Mouse (Mus musculus): ENCODE results near the gene Mylip. TPM values are rescaled to one million over a fixed set of nuclear protein-coding genes. Genes with fewer than 3 reads are reported as not detected.
A peak's percentile ranks its signal among the peaks of the same experiment; 100 is the strongest.

Gene Mylip
- 10 to 100 TPM; 29.1 to 32.8 TPM for total RNA-seq (2021)

DNA sequence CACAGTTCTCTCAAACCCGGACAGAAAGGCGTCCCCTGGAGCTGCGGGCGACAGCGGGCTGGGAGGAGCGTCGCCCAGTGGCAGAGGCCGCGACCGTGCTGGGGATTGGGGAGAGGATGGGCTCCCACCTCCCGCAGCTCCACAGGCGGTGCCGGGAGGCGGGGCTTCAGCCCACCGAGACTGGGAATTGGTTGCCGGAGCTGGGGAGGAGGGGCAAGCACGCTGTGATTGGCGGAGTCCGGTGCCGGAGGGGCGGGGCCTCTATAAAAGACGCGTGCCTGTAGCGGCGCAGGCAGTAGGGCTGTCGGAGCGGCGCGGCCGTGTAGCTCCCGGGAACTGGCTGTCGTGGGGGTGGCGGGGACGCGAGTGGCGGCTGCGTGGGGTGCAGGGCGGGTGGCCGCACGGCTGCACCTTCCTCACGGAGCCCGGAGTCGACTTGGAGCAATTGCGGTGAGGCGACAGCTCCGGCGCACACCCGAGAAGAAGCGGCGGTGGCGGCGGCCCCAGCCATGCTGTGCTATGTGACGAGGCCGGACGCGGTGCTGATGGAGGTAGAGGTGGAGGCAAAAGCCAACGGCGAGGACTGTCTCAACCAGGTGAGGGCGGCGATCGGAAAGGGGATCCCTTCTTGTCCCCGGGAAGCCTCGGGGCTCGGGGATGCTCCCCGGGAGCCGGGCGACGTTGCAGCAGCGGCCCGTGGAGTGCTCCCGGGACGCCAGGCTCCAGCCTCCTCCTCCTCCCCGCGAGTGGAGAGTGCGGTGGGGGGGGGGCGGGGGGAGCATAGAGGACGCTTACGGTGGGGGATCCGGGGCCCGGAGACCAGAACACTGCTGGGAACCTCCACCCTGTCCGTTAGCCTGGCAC, at the start of gene Mylip:
Gene Mylip (plus strand): TSS at position 295 of the 864 bp plus-strand sequence.
- peak; percentile 97 to 100 for DNase-seq (ENCODE audit: extremely low spot score in 1 of 2, low spot score in 2 of 2)
- intact Hi-C loops (cut with DNase I) = loop anchor here (5.0 kb wide), 3 partner anchors 78 to 357 kb away; no protein-coding TSS in a partner anchor

DNA sequence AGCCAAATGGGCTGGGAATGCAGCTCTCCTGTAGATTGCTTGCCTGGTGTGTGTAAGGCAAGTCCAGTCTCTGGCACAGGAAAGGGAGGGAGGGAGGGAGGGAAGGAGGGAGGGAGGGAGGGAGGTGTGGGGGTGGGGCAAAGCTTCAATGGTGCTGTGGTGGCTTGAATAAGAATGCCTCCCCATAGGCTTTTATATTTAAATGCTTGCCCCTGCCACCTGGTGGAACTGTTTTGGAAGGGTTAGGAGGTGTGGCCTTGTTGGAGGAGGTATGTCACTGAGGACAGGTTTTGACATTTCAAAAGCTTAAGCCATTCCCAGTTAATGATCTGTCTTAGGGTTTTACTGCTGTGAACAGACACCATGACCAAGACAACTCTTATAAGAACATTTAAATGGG, 47.6 kb upstream of the Mylip start:
- no peak for DNase-seq (ENCODE audit: extremely low spot score in 1 of 2, low spot score in 2 of 2)
- intact Hi-C loops (cut with DNase I) = no loop called here

GRCm38 (mm10) chr13:45343541-45343940, 46.0 kb upstream of the Mylip start:
- no peak for DNase-seq (ENCODE audit: extremely low spot score in 1 of 2, low spot score in 2 of 2)
- intact Hi-C loops (cut with DNase I) = no loop called here

GRCm38 (mm10) chr13:45343966-45344365, 45.6 kb upstream of the Mylip start:
- intact Hi-C loops (cut with DNase I) = no loop called here
- no peak for DNase-seq (ENCODE audit: extremely low spot score in 1 of 2, low spot score in 2 of 2)

GRCm38 (mm10) chr13:45345471-45346159, 43.9 kb upstream of the Mylip start:
- no peak for DNase-seq (ENCODE audit: extremely low spot score in 1 of 2, low spot score in 2 of 2)

GRCm38 (mm10) chr13:45351483-45351882, 38.1 kb upstream of the Mylip start:
- intact Hi-C loops (cut with DNase I) = no loop called here

More at GRCm38 (mm10) chr13:45345471-45346159, 43.9 kb upstream of the Mylip start:
- intact Hi-C loops (cut with DNase I) = no loop called here

GRCm38 (mm10) chr13:45354824-45355223, 34.7 kb upstream of the Mylip start:
- DNase-seq (ENCODE audit: extremely low spot score in 1 of 2, low spot score in 2 of 2) = no peak
- intact Hi-C loops (cut with DNase I) = no loop called here

More at GRCm38 (mm10) chr13:45351483-45351882, 38.1 kb upstream of the Mylip start:
- no peak for DNase-seq (ENCODE audit: extremely low spot score in 1 of 2, low spot score in 2 of 2)

- DNase-seq (ENCODE audit: extremely low spot score in 1 of 2, low spot score in 2 of 2) = no peak
- intact Hi-C loops (cut with DNase I) = no loop called here
Measured at GRCm38 (mm10) chr13:45358208-45358607, 31.3 kb upstream of the Mylip start.

DNA sequence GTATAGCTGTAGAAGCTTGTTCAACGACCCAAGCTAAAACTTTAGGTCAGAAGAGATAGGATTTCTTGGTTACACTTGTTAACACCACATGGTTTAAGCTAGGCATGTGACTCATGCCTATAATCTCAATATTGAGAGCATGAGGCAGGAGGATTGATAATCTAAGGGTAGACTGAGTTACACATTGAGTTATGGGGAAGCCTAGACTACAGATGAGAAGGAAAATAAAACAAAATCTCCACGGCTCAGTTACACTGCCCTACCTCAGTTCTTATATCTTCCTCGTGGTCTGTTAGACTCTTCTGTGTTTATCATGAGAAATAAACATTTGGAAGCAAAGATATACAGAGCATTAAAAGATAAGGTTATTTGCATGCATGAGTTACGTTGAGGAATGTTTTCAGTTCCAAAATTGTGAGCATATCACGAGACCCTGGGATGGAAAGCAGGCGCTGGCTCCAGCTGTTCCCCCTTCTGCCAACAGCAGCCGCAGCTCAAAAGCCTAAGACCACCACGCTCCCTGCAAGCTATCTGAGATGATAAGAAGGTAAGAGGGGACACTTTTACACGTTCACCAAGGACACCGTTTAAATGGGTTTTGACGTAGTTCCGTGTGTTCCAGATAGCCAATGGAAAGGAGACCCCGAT, 30.7 kb upstream of the Mylip start:
- intact Hi-C loops (cut with DNase I) = no loop called here
- no peak for DNase-seq (ENCODE audit: extremely low spot score in 1 of 2, low spot score in 2 of 2)

DNA sequence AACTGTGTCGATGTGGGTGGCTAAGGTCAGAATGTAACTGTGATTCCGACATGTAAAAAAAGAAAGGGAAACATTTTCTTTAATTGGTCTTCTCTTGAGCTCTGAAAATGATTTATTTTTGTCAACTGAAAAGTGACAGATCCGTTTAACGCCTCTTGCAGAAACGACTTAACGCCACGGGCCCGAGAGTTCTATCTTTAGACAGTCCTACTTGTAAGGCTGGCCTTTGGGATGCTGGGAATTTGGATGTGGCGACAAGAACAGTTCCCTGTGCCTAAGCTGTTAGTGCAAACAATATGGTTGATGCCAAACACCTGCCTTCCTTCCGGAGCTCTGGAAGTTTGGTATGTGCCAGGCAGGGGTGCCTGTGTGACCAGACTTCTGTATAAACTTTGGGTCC, 23.8 kb upstream of the Mylip start:
- intact Hi-C loops (cut with DNase I) = no loop called here
- DNase-seq (ENCODE audit: extremely low spot score in 1 of 2, low spot score in 2 of 2) = no peak

GRCm38 (mm10) chr13:45371673-45372072, 17.9 kb upstream of the Mylip start:
- no peak for DNase-seq (ENCODE audit: extremely low spot score in 1 of 2, low spot score in 2 of 2)
- intact Hi-C loops (cut with DNase I) = no loop called here

DNA sequence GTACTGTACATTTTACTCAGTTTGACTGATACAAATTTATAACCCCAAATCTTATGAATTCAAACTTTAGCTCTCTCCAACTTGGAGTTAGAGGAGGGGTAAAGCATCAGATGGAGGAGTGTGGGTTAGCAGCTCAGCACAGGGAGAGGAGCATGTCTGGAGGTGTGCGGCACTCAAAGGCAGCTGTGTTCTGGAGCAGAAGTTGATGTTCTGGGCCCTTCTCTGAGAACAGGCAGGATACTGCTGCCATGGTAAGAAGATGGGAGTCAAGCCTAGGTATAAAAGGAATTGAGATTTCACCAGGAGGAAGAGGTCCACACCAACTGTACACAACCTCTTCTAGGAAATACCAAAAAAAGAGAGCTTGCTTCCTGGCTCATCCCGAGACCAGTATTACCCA, 17.1 kb upstream of the Mylip start:
- intact Hi-C loops (cut with DNase I) = no loop called here
- DNase-seq (ENCODE audit: extremely low spot score in 1 of 2, low spot score in 2 of 2) = no peak

GRCm38 (mm10) chr13:45374846-45375245, 14.7 kb upstream of the Mylip start:
- intact Hi-C loops (cut with DNase I) = no loop called here
- DNase-seq (ENCODE audit: extremely low spot score in 1 of 2, low spot score in 2 of 2) = no peak

DNA sequence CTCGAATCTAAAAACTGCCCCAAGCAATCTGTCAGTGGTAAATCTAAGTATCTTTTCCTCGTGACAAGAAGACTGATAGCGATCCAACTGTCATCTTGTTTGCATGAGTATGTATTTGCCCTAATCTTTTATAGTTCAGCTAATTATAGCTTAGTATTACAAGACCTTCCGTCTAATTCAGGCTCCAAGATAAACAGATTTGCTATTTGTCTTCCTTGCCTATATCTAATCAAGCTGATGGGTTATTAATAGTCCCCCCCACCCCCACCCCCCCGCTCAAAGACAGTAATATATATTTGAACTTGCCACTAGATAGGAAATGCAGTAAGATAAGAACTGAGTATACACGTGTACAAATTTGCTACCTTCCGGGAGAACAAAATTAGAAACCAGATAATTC, 7.3 kb upstream of the Mylip start:
- no peak for DNase-seq (ENCODE audit: extremely low spot score in 1 of 2, low spot score in 2 of 2)
- intact Hi-C loops (cut with DNase I) = no loop called here

- intact Hi-C loops (cut with DNase I) = loop anchor here (5.0 kb wide), 1 partner anchor 352 kb away; no protein-coding TSS in a partner anchor
- no peak for DNase-seq (ENCODE audit: extremely low spot score in 1 of 2, low spot score in 2 of 2)
Measured at GRCm38 (mm10) chr13:45384636-45385035, 4.9 kb upstream of the Mylip start.

- DNase-seq (ENCODE audit: extremely low spot score in 1 of 2, low spot score in 2 of 2) = no peak
- intact Hi-C loops (cut with DNase I) = loop anchor here (5.0 kb wide), 1 partner anchor 353 kb away; no protein-coding TSS in a partner anchor
Measured at GRCm38 (mm10) chr13:45385521-45385920, 4.0 kb upstream of the Mylip start.

GRCm38 (mm10) chr13:45386253-45386652, 3.3 kb upstream of the Mylip start:
- intact Hi-C loops (cut with DNase I) = loop anchor here (5.0 kb wide), 1 partner anchor 354 kb away; no protein-coding TSS in a partner anchor

DNA sequence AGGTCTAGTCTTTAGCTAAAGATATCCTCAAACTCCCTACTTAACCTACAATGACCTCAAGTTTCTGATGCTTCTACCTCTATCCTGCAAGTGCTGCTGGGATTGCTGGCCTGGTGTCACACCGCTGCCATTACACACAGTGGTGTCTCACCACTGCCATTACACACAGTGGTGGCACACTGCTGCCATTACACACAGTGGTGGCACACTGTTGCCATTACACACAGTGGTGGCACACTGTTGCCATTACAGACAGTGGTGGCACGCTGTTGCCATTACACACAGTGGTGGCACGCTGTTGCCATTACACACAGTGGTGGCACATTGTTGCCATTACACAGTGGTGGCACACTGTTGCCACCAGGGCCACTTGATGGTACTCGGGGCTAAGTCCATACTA, 2.3 kb upstream of the Mylip start:
- no peak for DNase-seq (ENCODE audit: extremely low spot score in 1 of 2, low spot score in 2 of 2)
- intact Hi-C loops (cut with DNase I) = loop anchor here (5.0 kb wide), 1 partner anchor 355 kb away; no protein-coding TSS in a partner anchor

More at GRCm38 (mm10) chr13:45386253-45386652, 3.3 kb upstream of the Mylip start:
- DNase-seq (ENCODE audit: extremely low spot score in 1 of 2, low spot score in 2 of 2) = no peak

- DNase-seq (ENCODE audit: extremely low spot score in 1 of 2, low spot score in 2 of 2) = no peak
- intact Hi-C loops (cut with DNase I) = loop anchor here (5.0 kb wide), 1 partner anchor 356 kb away; no protein-coding TSS in a partner anchor
Measured at GRCm38 (mm10) chr13:45388254-45388805, 1.2 kb upstream of the Mylip start.

All from left cerebral cortex, postnatal 10 days (tissue).